Mouse (Mus musculus): ENCODE data around the gene Map7d3. TPM values are rescaled to one million over a fixed set of nuclear protein-coding genes. Genes with fewer than 3 reads are reported as not detected.

Map7d3 gene
- not detected for total RNA-seq (2021)
- long read RNA-seq, experiment 1 = 0 reads
- long read RNA-seq, experiment 2 = 0 reads

- no peak for DNase-seq (ENCODE audit: low spot score in 2 of 2)
Measured at GRCm38 (mm10) chrX:56821765-56822603, at the start of gene Map7d3. TSS of gene Map7d3 (minus strand) at chrX:56822326.

- DNase-seq (ENCODE audit: low spot score in 2 of 2) = no peak
Measured at GRCm38 (mm10) chrX:56869863-56870262, 47.7 kb upstream of the Map7d3 start, which contains the start of gene Adgrg4. TSS of gene Adgrg4 (plus strand) at chrX:56870163.

GRCm38 (mm10) chrX:56841255-56841654, 19.1 kb upstream of the Map7d3 start:
- no peak for DNase-seq (ENCODE audit: low spot score in 2 of 2)

GRCm38 (mm10) chrX:56839369-56839768, 17.2 kb upstream of the Map7d3 start:
- peak; percentile 13 to 26 for DNase-seq (ENCODE audit: low spot score in 2 of 2)

GRCm38 (mm10) chrX:56835842-56836241, 13.7 kb upstream of the Map7d3 start:
- DNase-seq (ENCODE audit: low spot score in 2 of 2) = no peak

GRCm38 (mm10) chrX:56827492-56827891, 5.4 kb upstream of the Map7d3 start:
- no peak for DNase-seq (ENCODE audit: low spot score in 2 of 2)

GRCm38 (mm10) chrX:56791268-56791667, 30.9 kb downstream of the Map7d3 start:
- DNase-seq (ENCODE audit: low spot score in 2 of 2) = peak; percentile 26 to 49

GRCm38 (mm10) chrX:56790591-56790990, 31.5 kb downstream of the Map7d3 start:
- no peak for DNase-seq (ENCODE audit: low spot score in 2 of 2)

- DNase-seq (ENCODE audit: low spot score in 2 of 2) = no peak
Measured at GRCm38 (mm10) chrX:56787486-56787885, 34.6 kb downstream of the Map7d3 start.

GRCm38 (mm10) chrX:56786281-56787061, 35.7 kb downstream of the Map7d3 start:
- no peak for DNase-seq (ENCODE audit: low spot score in 2 of 2)

GRCm38 (mm10) chrX:56773329-56773728, 48.8 kb downstream of the Map7d3 start:
- no peak for DNase-seq (ENCODE audit: low spot score in 2 of 2)

GRCm38 (mm10) chrX:56771751-56772150, 50.4 kb downstream of the Map7d3 start:
- DNase-seq (ENCODE audit: low spot score in 2 of 2) = no peak

- DNase-seq (ENCODE audit: low spot score in 2 of 2) = no peak
Measured at GRCm38 (mm10) chrX:56769838-56770237, 52.3 kb downstream of the Map7d3 start.

GRCm38 (mm10) chrX:56760257-56760760, 61.8 kb downstream of the Map7d3 start:
- DNase-seq (ENCODE audit: low spot score in 2 of 2) = no peak

- DNase-seq (ENCODE audit: low spot score in 2 of 2) = no peak
Measured at GRCm38 (mm10) chrX:56756352-56756751, 65.8 kb downstream of the Map7d3 start.

- peak in 1 of 2 experiments; percentile 37 for DNase-seq (ENCODE audit: low spot score in 2 of 2)
Measured at GRCm38 (mm10) chrX:56755646-56756045, 66.5 kb downstream of the Map7d3 start.

GRCm38 (mm10) chrX:56753317-56754289, 68.5 kb downstream of the Map7d3 start:
- DNase-seq (ENCODE audit: low spot score in 2 of 2) = peak; percentile 17 to 36

GRCm38 (mm10) chrX:56752144-56752543, 70.0 kb downstream of the Map7d3 start:
- DNase-seq (ENCODE audit: low spot score in 2 of 2) = no peak

- no peak for DNase-seq (ENCODE audit: low spot score in 2 of 2)
Measured at GRCm38 (mm10) chrX:56751536-56751935, 70.6 kb downstream of the Map7d3 start.
